Mouse (Mus musculus): ENCODE results near the gene Slc35f1. TPM values are rescaled to one million over a fixed set of nuclear protein-coding genes. Genes with fewer than 3 reads are reported as not detected.

Slc35f1 gene
- polyA plus RNA-seq, 1 experiment from 2014 or later, result 1.7 TPM

DNA sequence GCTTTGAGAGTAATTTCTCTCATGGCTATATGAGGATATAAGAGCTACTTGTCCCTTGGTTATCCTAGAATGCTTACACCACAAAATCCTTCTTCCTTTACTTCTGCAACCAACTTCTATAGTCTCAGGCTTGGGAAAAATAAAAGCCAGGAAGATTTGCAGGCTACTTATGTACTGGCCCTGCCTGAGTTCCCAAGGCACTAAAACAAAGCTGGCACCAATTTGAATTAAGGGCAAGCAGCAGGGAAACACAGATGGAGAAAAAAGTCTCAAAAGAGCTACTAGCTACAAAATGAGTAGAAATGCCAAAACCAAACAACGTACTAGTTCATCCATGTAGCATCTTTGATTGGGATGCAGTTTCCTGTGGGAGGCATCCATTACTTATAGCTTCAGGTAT lies 288.9 kb downstream of the Slc35f1 start:
- Histone ChIP-seq H3K27me3 (ENCODE audit: low read depth, poor library complexity, severe bottlenecking) (no peaks in the 10 kb centered on the region), H3K4me1 (no peaks in the 10 kb centered on the region), H3K4me3 (no peak overlapping the region), H3K9me3 (replicated peaks) (no peaks in the 10 kb centered on the region), H3K36me3 (no peaks in the 10 kb centered on the region), H3K27ac (no peak overlapping the region)
- WGBS, result 100% methylated on average over 1 of the region's 1 CpGs
- no peak for DNase-seq (ENCODE audit: low spot score)

DNA sequence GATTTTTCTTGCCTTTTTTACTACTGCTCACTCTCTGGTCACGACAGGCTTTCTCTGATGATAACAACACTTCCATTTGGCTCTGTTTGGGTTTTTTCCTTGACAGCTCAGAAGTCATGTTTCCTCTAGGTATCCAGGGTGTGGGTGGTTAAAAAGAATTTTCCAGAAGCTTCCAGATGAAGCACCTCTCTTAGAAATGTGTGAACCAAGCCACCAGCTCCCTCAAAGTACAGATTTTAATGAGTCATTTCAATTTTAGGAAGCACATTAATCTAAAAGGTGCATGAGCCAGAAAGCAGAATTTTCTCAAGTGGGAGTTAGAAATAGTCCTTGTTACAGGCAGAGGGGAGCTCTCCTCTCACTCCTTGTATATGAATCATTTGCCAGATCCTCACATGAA lies 292.5 kb downstream of the Slc35f1 start:
- Histone ChIP-seq H3K27me3 (ENCODE audit: low read depth, poor library complexity, severe bottlenecking) (no peaks in the 10 kb centered on the region), H3K27ac (no peak overlapping the region), H3K9me3 (replicated peaks) (no peaks in the 10 kb centered on the region), H3K36me3 (no peaks in the 10 kb centered on the region), H3K4me3 (no peak overlapping the region), H3K4me1 (no peaks in the 10 kb centered on the region)
- WGBS, result 56% methylated on average over 1 of the region's 1 CpGs
- DNase-seq (ENCODE audit: low spot score), result no peak

DNA sequence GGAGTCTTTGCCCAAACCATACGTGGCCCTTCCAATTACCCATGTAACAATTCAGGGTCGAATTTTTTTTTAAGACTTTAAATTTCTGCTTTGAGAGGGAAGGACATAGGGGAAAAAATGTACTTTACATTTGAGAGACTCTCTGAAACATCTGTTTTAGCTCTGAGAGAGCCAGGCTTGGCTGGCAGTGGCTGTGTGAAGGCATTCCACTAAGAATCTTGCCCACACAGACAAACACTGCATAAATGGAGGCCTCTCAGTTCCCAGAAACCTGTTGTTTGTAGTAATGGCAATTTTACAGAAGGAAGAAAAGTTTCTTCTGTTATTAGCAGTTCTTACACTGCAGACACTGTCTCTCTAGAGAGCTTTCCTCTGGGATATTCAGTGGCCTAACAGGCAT lies 301.9 kb downstream of the Slc35f1 start:
- 67% methylated on average over 2 of the region's 2 CpGs for WGBS
- Histone ChIP-seq H3K27ac (no peak overlapping the region), H3K9me3 (replicated peaks) (no peaks in the 10 kb centered on the region), H3K4me1 (no peaks in the 10 kb centered on the region), H3K4me3 (no peak overlapping the region), H3K36me3 (no peaks in the 10 kb centered on the region), H3K27me3 (ENCODE audit: low read depth, poor library complexity, severe bottlenecking) (no peaks in the 10 kb centered on the region)
- DNase-seq (ENCODE audit: low spot score), result no peak

DNA sequence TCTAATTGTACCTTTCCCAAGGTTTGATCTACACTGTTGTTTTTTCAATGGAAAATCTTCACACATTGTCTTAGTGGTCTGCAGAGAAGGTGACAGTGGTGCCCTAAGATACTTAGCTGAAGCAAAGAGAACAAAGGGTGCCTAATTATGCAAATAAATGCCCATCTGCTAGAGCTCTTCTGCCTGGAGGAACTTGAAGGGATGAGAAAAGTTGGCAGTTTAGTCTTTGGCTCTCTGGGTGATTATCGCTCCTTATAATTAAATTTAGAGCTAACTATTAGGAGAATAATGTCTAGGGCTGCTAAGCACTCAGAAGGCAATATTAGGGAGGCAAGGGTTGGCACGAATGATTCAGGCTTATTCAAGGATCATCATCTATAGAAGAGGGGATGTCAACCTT lies 306.6 kb downstream of the Slc35f1 start:
- H3K4me3 ChIP-seq, result no peak overlapping the region
- WGBS, result 73% methylated on average over 2 of the region's 2 CpGs
- H3K36me3 ChIP-seq, result no peaks in the 10 kb centered on the region
- H3K27ac ChIP-seq, result no peak overlapping the region
- no peaks in the 10 kb centered on the region for H3K4me1 ChIP-seq
- no peaks in the 10 kb centered on the region for H3K27me3 ChIP-seq (ENCODE audit: low read depth, poor library complexity, severe bottlenecking)
- DNase-seq (ENCODE audit: low spot score), result no peak
- no peaks in the 10 kb centered on the region for H3K9me3 ChIP-seq (replicated peaks)

DNA sequence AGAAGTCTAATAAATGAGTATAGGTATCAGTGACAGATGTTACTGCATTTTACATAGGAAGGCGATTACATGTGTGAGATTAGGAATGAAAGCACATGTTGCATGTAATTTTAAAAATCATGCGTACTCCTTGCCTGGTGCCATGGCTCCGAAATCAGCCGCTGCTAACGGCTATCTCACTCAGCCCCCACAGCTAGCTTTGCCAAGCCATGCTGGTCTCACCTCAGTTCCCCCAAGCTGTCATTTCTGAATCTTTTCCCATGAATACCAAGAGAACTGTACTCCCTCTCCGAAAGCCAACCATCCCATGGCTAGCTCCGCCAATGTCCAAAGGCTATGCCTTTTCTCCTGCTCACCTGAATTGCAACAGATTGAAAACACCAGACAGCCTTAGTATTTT lies 310.8 kb downstream of the Slc35f1 start:
- H3K36me3 ChIP-seq, result no peaks in the 10 kb centered on the region
- no peaks in the 10 kb centered on the region for H3K9me3 ChIP-seq (replicated peaks)
- no peak for DNase-seq (ENCODE audit: low spot score)
- no peak overlapping the region for H3K4me3 ChIP-seq
- 92% methylated on average over 7 of the region's 7 CpGs for WGBS
- H3K27ac ChIP-seq, result no peak overlapping the region
- H3K4me1 ChIP-seq, result no peaks in the 10 kb centered on the region
- H3K27me3 ChIP-seq (ENCODE audit: low read depth, poor library complexity, severe bottlenecking), result no peaks in the 10 kb centered on the region

DNA sequence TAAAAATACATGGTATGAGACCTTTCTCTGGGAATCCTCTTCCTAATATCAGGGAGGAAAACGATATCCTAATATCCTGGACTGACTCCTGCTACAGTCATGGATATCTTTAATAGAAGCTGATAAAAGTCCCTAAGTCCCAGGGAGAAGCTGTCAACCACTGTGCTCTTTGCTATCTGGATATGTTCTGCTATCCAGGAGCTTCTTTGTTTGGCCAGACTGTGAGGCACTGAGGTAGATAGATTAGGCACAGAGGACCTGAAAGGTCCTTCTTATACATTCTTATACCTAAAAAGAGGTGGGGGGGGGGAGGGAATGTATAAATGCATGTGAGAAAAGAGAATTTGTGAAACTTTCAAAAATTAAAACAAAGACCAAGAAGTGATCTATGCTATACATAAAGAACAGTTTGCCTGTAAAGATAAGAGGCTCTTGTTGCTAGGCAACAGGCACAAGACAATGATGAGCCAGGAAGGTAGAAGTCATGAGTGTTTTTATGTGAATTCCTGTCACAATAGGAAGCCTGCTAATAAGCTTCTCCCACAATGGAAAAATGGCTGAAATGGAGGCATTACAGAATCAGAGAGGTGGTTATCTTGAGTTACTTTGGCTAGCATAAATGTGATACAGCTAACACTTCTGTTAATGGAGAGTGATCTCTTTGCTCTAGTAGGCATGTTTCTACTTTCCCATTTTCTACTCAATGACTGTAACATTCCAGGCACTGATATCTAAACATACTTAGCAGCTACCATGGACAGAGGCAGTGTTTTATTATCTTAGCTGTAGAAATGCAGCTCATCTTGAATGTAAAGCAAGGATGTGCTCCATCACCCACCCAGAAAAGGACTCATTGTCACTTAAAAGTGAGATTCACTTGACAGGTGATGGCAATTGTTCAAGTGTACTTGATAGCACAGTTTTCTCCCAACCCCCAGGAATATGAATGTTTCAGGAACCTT lies 316.2 kb downstream of the Slc35f1 start:
- no peak overlapping the region for H3K27ac ChIP-seq
- H3K9me3 ChIP-seq (replicated peaks), result no peaks in the 10 kb centered on the region
- 90% methylated on average over 1 of the region's 1 CpGs for WGBS
- H3K27me3 ChIP-seq (ENCODE audit: low read depth, poor library complexity, severe bottlenecking), result no peaks in the 10 kb centered on the region
- H3K4me3 ChIP-seq, result no peak overlapping the region
- H3K4me1 ChIP-seq, result no peaks in the 10 kb centered on the region
- no peaks in the 10 kb centered on the region for H3K36me3 ChIP-seq
- DNase-seq (ENCODE audit: low spot score), result no peak

DNA sequence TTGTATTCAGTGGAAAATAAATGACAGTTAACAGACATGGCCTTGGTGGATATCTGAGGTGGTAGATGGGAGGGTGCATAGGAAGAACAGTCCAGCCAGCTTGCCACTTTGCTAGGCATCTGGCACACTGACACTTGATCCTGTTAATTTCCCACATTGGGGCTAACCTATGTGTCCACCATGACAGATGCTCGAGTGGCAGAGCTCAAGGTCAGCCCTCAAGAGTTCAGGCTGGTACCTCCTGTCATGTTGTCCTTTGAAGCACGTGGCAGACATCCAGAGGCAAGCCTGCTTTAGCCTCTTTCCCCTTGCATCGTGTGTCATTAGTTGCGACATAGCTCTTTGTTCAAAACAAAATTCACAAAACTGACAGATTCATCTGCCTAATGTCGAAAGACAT lies 323.5 kb downstream of the Slc35f1 start:
- no peaks in the 10 kb centered on the region for H3K4me1 ChIP-seq
- H3K36me3 ChIP-seq, result no peaks in the 10 kb centered on the region
- no peak overlapping the region for H3K4me3 ChIP-seq
- WGBS, result 69% methylated on average over 5 of the region's 5 CpGs
- H3K27ac ChIP-seq, result no peak overlapping the region
- no peaks in the 10 kb centered on the region for H3K9me3 ChIP-seq (replicated peaks)
- no peaks in the 10 kb centered on the region for H3K27me3 ChIP-seq (ENCODE audit: low read depth, poor library complexity, severe bottlenecking)
- no peak for DNase-seq (ENCODE audit: low spot score)

DNA sequence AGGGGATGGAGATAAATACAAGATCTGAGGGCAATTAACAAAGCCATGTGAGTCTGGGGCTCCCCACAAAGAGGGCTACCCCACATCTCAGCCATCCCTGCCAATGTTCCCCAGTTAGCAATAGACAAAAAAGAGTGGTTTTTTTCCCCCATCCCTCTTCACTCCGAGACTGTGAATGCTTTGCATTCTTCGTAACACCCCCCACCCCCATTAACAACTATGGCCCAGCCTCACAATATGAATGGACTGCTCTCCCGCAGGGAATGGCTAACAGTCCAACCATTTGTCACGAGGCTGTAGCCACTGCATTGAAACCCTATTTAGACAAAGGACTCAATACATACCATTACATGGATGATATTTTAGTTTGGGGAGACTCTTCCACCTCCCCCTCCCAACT lies 338.1 kb downstream of the Slc35f1 start:
- DNase-seq (ENCODE audit: low spot score), result no peak
- H3K4me1 ChIP-seq, result no peaks in the 10 kb centered on the region
- WGBS, result 76% methylated on average over 4 of the region's 4 CpGs
- no peaks in the 10 kb centered on the region for H3K9me3 ChIP-seq (replicated peaks)
- no peaks in the 10 kb centered on the region for H3K36me3 ChIP-seq
- no peak overlapping the region for H3K4me3 ChIP-seq
- H3K27me3 ChIP-seq (ENCODE audit: low read depth, poor library complexity, severe bottlenecking), result no peaks in the 10 kb centered on the region
- no peak overlapping the region for H3K27ac ChIP-seq

DNA sequence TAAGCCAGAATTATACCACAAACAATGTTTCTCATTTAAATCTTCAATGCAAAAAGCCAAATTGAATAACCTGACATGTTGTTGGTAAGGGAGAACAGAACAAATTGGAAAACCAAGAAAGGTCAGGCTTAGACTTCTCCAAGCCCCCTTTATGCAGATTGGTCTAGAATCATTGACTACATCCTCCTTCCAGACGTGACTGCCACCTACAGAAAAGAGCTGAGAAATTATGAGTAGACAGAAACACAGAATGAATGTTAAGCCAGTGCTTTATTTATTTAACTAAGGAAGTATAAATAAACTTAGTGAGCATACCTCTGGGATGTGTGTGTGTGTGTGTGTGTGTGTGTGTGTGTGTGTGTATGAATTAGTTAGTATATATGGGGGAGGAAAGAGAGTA lies 344.9 kb downstream of the Slc35f1 start:
- no peak for DNase-seq (ENCODE audit: low spot score)
- H3K4me1 ChIP-seq, result no peaks in the 10 kb centered on the region
- 50% methylated on average over 1 of the region's 1 CpGs for WGBS

DNA sequence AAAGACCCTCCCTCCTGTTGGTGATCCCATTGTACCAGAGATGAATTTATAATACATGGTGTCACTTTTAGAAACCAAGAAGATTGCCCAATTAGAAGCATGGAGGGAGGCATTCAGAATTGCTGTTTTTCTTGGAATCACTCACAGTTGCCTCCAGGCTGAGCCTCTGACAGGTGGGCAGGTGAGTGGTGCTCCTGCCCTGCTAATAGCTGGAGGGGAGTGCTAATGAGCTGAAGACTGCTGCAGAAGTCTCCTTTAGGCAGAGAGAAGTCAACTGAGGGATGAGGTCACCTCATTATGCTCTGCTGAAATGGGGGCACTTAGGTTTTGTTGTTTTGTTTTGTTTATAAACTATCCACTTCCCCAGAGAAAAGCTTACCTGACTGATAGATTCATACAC lies 355.6 kb downstream of the Slc35f1 start:
- Histone ChIP-seq H3K4me1 (no peaks in the 10 kb centered on the region), H3K4me3 (no peak overlapping the region), H3K27ac (no peak overlapping the region), H3K27me3 (ENCODE audit: low read depth, poor library complexity, severe bottlenecking) (no peaks in the 10 kb centered on the region), H3K9me3 (replicated peaks) (no peaks in the 10 kb centered on the region), H3K36me3 (no peaks in the 10 kb centered on the region)
- no peak for DNase-seq (ENCODE audit: low spot score)

More for the DNA sequence above, 344.9 kb downstream of the Slc35f1 start:
- H3K9me3 ChIP-seq (replicated peaks), result no peaks in the 10 kb centered on the region
- no peaks in the 10 kb centered on the region for H3K27me3 ChIP-seq (ENCODE audit: low read depth, poor library complexity, severe bottlenecking)
- H3K27ac ChIP-seq, result no peak overlapping the region
- H3K4me3 ChIP-seq, result no peak overlapping the region
- no peaks in the 10 kb centered on the region for H3K36me3 ChIP-seq

DNA sequence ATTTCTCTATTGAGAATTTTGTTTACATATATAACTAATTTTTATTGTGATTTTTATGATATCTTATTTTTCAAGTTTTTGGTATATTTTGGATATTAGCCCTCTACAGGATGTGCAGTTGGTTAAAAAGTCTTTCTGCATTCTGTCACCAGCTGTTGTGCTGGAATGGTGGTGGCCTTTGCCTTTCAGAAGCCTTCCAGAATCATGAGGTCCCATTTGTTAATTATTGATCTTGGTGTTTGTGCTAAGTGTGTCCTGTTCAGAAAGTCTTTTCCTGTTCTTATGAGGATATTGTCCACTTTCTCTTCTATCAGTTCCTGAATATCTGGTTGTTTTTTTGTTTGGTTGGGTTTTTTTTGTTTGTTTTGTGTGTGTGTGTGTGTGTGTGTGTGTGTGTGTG lies 362.2 kb downstream of the Slc35f1 start:
- no peak for DNase-seq (ENCODE audit: low spot score)
- H3K4me1 ChIP-seq, result no peaks in the 10 kb centered on the region

DNA sequence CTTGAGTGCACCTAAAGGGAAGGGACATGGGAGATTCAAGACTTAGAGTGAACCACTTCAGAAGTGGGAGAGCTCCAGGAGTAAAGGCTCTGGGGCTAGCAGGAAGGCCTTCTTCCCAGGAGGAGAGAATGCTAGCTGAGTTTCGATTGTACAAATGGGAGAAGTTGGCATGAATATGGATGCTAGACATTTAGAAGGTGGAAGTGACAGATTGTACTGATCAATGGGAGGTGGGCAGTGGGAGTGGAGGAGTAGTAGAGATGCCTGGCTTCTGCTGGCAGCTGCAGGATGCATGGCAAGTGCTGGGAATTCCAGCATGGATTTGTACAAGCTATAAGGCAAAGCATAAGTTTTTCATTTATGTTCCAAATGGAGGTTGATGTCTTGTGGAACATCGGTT lies 370.4 kb downstream of the Slc35f1 start:
- H3K4me1 ChIP-seq, result no peaks in the 10 kb centered on the region

More for the DNA sequence above, 362.2 kb downstream of the Slc35f1 start:
- Histone ChIP-seq H3K27me3 (ENCODE audit: low read depth, poor library complexity, severe bottlenecking) (no peaks in the 10 kb centered on the region), H3K4me3 (no peak overlapping the region), H3K27ac (no peak overlapping the region), H3K36me3 (no peaks in the 10 kb centered on the region), H3K9me3 (replicated peaks) (no peaks in the 10 kb centered on the region)

DNA sequence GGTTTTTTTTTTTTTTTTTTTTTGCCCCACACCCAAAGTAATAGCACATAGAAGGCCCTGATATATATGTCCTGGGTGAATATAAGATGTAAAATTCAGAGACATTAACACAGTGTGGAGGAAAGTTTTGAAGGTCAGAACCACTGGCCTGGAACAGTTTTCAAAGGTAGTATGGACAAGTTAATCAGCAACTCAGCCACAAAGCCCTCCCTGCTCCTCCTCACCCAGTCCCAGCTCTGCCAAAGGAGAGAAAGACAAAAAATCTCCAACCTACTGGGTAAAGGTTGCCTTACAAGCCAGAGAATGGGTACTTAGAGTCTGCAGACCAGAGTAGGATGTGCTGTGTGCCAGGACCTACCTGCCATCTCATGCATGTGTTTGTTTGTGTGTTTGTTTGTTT lies 372.4 kb downstream of the Slc35f1 start:
- no peak overlapping the region for H3K4me3 ChIP-seq
- no peak overlapping the region for H3K27ac ChIP-seq
- no peak for DNase-seq (ENCODE audit: low spot score)
- no peaks in the 10 kb centered on the region for H3K27me3 ChIP-seq (ENCODE audit: low read depth, poor library complexity, severe bottlenecking)
- no peaks in the 10 kb centered on the region for H3K4me1 ChIP-seq
- H3K36me3 ChIP-seq, result no peaks in the 10 kb centered on the region
- no peaks in the 10 kb centered on the region for H3K9me3 ChIP-seq (replicated peaks)

More for the DNA sequence above, 370.4 kb downstream of the Slc35f1 start:
- H3K4me3 ChIP-seq, result no peak overlapping the region
- H3K27ac ChIP-seq, result no peak overlapping the region
- WGBS, result 91% methylated on average over 2 of the region's 2 CpGs
- no peaks in the 10 kb centered on the region for H3K27me3 ChIP-seq (ENCODE audit: low read depth, poor library complexity, severe bottlenecking)
- DNase-seq (ENCODE audit: low spot score), result no peak
- no peaks in the 10 kb centered on the region for H3K36me3 ChIP-seq
- no peaks in the 10 kb centered on the region for H3K9me3 ChIP-seq (replicated peaks)

DNA sequence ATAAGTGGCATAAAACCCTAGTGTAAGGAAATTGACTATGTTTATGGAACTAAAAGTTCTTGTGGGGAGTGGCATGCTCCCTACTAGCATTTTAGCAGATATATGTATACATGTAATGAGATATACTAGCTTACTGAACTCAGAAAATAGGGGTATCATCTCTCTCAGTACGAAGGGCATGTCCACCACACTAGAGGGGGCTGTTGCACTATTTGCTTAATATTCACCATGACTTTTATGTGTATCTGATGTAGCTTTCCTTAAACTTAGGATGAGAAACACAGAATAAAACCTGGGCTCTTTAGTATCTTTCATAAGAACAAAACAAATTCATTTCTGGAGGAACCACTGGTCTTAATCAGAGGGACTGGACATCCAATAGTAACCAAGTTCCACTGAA lies 397.5 kb downstream of the Slc35f1 start:
- H3K36me3 ChIP-seq, result no peaks in the 10 kb centered on the region
- H3K4me3 ChIP-seq, result no peak overlapping the region
- H3K27ac ChIP-seq, result no peak overlapping the region
- peaks cover 14% of the 10 kb centered on the region for H3K4me1 ChIP-seq
- no peaks in the 10 kb centered on the region for H3K9me3 ChIP-seq (replicated peaks)
- WGBS, result 87% methylated on average over 1 of the region's 1 CpGs
- DNase-seq (ENCODE audit: low spot score), result no peak
- no peaks in the 10 kb centered on the region for H3K27me3 ChIP-seq (ENCODE audit: low read depth, poor library complexity, severe bottlenecking)
